Mouse (Mus musculus): ENCODE measurements around the gene Draxin.

GRCm38 (mm10) chr4:148117392-148117791 lies 13.1 kb downstream of the Draxin start:
- TF ChIP-seq CTCF (IDR thresholded peaks at IDR 0.05; ENCODE audit: extremely low read depth, insufficient read length, insufficient replicate concordance, low read depth, low read length) (no peak), POLR2A (IDR thresholded peaks at IDR 0.05; ENCODE audit: low read depth, low read length) (no peak)

All from small intestine, adult 2 months (tissue).